Mouse (Mus musculus) forebrain, embryonic 16.5 days (tissue): ENCODE data around the gene Gm3532. TPM values are rescaled to one million over a fixed set of nuclear protein-coding genes. Genes with fewer than 3 reads are reported as not detected.
"Not testable (repeated sequence)": the region's sequence is repeated elsewhere in the genome, so short reads cannot be mapped to it uniquely, and the experiment has no call there.

ENCODE experiments used
- ATAC-seq: fragments of 200-750 bp; cut with Nextera tagmentation; 2 replicates; pipeline ENCODE4 v1.8.0; 2017; ENCODE audit warnings: mild to moderate bottlenecking, moderate library complexity
- H3K27ac ChIP-seq: fragments of 300-500 bp; sonication (generic); 2 replicates; pipeline ENCODE4 v1.5.1; 2014; ENCODE audit warnings: low read length, control low read depth
- H3K27me3 ChIP-seq: fragments of 300-500 bp; sonication (generic); replicated peaks from 2 replicates; pipeline ENCODE4 v1.6.1; 2014; ENCODE audit warnings: low read length; ENCODE audit not compliant: control insufficient read depth, insufficient read depth
- H3K36me3 ChIP-seq: fragments of 300-500 bp; sonication (generic); 2 replicates; pipeline ENCODE4 v1.6.1; 2014; ENCODE audit not compliant: control insufficient read depth, insufficient read depth
- H3K4me1 ChIP-seq: fragments of 300-500 bp; sonication (generic); replicated peaks from 2 replicates; pipeline ENCODE4 v1.6.1; 2014; ENCODE audit warnings: low read length; ENCODE audit not compliant: control insufficient read depth, insufficient read depth
- H3K4me2 ChIP-seq: fragments of 300-500 bp; sonication (generic); 2 replicates; pipeline ENCODE4 v1.6.1; 2014; ENCODE audit warnings: mild to moderate bottlenecking, low read length, control low read depth
- H3K4me3 ChIP-seq: fragments of 300-500 bp; sonication (generic); replicated peaks from 2 replicates; pipeline ENCODE4 v1.5.1; 2014; ENCODE audit warnings: mild to moderate bottlenecking, low read length, control low read depth
- H3K9ac ChIP-seq: fragments of 300-500 bp; sonication (generic); replicated peaks from 2 replicates; pipeline ENCODE4 v1.6.1; 2014; ENCODE audit warnings: low read depth, low read length, control low read depth
- H3K9me3 ChIP-seq: fragments of 300-500 bp; sonication (generic); 2 replicates; pipeline ENCODE4 v1.6.1; 2016; ENCODE audit warnings: low read length; ENCODE audit not compliant: control insufficient read depth
- WGBS: fragments of 180-500 bp; shearing (Covaris S2); extraction: QIAGEN DNeasy Blood & Tissue Kit; methylation state at CpG from one replicate; pipeline ENCODE4 v1.1.7; 2014; 5-methylcytosine and 5-hydroxymethylcytosine counted together
- polyA plus RNA-seq: library from polyadenylated mRNA; unstranded; fragments of >200 nt; fragmentation: Nextera tagmentation; extraction: Ambion mirVana; gene quantifications from 2 replicates; pipeline ENCODE4 v1.2.1, GENCODE M21; 2015

The Gm3532 gene
- polyA plus RNA-seq, result 0.20 TPM in 1 of 2 replicates, not detected in the other

DNA sequence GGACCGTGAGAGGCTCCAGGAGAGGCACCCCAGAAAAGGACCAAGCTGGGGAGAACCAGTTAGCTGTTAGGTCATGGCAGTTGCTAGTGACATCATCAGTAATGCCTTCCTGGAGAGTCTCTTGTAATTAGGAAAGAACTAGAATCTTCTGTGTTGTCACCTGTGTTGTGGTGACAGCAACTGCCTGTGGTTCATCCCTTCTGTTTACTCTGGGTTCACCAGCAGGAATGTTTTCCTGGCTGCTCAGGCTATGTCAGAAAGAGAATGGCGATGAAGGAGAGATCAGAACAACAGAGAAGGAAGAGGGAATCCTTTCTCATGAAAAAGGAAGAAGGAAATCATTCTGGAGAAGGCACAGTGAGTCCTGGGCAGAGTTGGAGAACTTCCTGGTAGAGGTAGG, at the start of gene Gm3532:
TSS of gene Gm3532 (plus strand) at position 301 of the 400 bp plus-strand sequence.
- H3K9me3 ChIP-seq, H3K27me3 ChIP-seq, H3K4me2 ChIP-seq, H3K4me1 ChIP-seq, H3K36me3 ChIP-seq, H3K9ac ChIP-seq, ATAC-seq, H3K4me3 ChIP-seq, H3K27ac ChIP-seq: not testable (repeated sequence)
- no CpG with 5 or more reads among the region's 2 CpGs for WGBS

DNA sequence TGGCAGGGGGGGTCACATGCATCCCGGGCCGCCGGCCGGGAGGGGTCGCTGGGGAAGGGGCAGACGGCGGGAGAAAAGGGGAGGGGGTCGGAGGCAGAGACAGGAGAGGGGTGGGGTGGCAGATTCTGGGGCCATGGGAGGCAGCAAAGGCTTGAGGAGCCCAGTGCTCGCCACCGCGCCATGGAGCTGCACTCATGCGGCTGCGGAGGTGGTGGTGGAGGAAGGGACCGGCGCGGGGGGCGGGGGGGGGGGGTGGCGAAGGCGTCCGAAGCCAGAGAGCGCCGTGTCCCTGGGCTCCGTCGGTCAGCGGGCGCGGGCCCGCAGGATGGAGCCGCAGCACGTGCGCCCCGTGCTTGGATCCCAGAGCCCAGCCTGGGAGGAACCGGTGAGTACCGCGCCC, 36.9 kb upstream of the Gm3532 start, which contains the start of gene Gm3488:
TSS of gene Gm3488 (plus strand) at position 301 of the 400 bp plus-strand sequence.
- H3K27me3 ChIP-seq, H3K4me1 ChIP-seq, H3K4me3 ChIP-seq, H3K36me3 ChIP-seq, H3K9me3 ChIP-seq, H3K27ac ChIP-seq, H3K4me2 ChIP-seq, H3K9ac ChIP-seq, ATAC-seq: not testable (repeated sequence)
- WGBS, result no CpG with 5 or more reads among the region's 35 CpGs

Other genes starting within 250 kb of the Gm3532 start
- not detected in 2 replicates for gene Gm3542, start 203.6 kb upstream of the Gm3532 start, polyA plus RNA-seq
- gene Gm3500, start 149.4 kb upstream of the Gm3532 start, polyA plus RNA-seq, result 1.1 TPM in 1 of 2 replicates, not detected in the other
- gene Gm3194, start 83.0 kb upstream of the Gm3532 start, polyA plus RNA-seq, result 0.15 and 2.6 TPM in 2 replicates
- gene Gm8246, start 60.7 kb upstream of the Gm3532 start, polyA plus RNA-seq, result not detected in 2 replicates
- 0.15 TPM in 1 of 2 replicates, not detected in the other for gene Gm3187, start 54.3 kb upstream of the Gm3532 start, polyA plus RNA-seq
- 12.3 and 14.2 TPM in 2 replicates for gene Gm3488, start 36.8 kb upstream of the Gm3532 start, polyA plus RNA-seq
- not detected in 2 replicates for gene Gm8265, start 94.5 kb downstream of the Gm3532 start, polyA plus RNA-seq
- gene Gm9603, start 149.0 kb downstream of the Gm3532 start, polyA plus RNA-seq, result not detected in 2 replicates
- 0.62 TPM in 1 of 2 replicates, not detected in the other for gene Gm3373, start 203.1 kb downstream of the Gm3532 start, polyA plus RNA-seq